Mouse (Mus musculus) embryonic fibroblast, embryonic 13.5 days (primary cell): ENCODE measurements around the gene Nubp2. TPM values are rescaled to one million over a fixed set of nuclear protein-coding genes. Genes with fewer than 3 reads are reported as not detected.
A peak's percentile ranks its signal among the peaks of the same experiment; 100 is the strongest.

ENCODE experiments used
- H3K27ac ChIP-seq: 2 replicates; pipeline ENCODE4 v1.5.1; 2012; ENCODE audit warnings: low read length, control low read depth, inconsistent platforms; ENCODE audit not compliant: insufficient read depth
- H3K4me1 ChIP-seq: 2 replicates; pipeline ENCODE4 v1.6.1; 2011; ENCODE audit warnings: low read length; ENCODE audit not compliant: control insufficient read depth, insufficient read depth
- H3K4me3 ChIP-seq: 2 replicates; pipeline ENCODE4 v1.5.1; 2011; ENCODE audit warnings: mild to moderate bottlenecking, control low read depth, low read length; ENCODE audit not compliant: insufficient read depth
- CTCF ChIP-seq: IDR thresholded peaks from 2 replicates; pipeline ENCODE4 v1.5.1; 2011; ENCODE audit warnings: mild to moderate bottlenecking, control low read depth, low read length, moderate library complexity, borderline replicate concordance; ENCODE audit not compliant: insufficient read depth
- POLR2A ChIP-seq: IDR thresholded peaks from 2 replicates; pipeline ENCODE4 v1.6.1; 2011; ENCODE audit warnings: low read depth, mild to moderate bottlenecking, control low read depth, low read length, moderate library complexity
- polyA plus RNA-seq: library from polyadenylated mRNA; stranded (reverse); fragments of >200 nt; gene quantifications from 2 replicates; pipeline ENCODE4 v1.2.4, GENCODE M21; 2011; ENCODE audit warnings: low read depth; ENCODE audit not compliant: missing spikeins, insufficient read length

The Nubp2 gene
- polyA plus RNA-seq, 1 experiment, result 22.2 TPM

- H3K4me3 ChIP-seq, result no peak overlapping the region
- H3K27ac ChIP-seq, result no peak overlapping the region
- H3K4me1 ChIP-seq, result no peaks in the 10 kb centered on the region; the same call in 1 of the 2 replicates
- TF ChIP-seq POLR2A, result no peak
- no peak for TF ChIP-seq CTCF
These were observed 12.3 kb downstream of the Nubp2 start for GRCm38 (mm10) chr17:24873695-24874404.

DNA sequence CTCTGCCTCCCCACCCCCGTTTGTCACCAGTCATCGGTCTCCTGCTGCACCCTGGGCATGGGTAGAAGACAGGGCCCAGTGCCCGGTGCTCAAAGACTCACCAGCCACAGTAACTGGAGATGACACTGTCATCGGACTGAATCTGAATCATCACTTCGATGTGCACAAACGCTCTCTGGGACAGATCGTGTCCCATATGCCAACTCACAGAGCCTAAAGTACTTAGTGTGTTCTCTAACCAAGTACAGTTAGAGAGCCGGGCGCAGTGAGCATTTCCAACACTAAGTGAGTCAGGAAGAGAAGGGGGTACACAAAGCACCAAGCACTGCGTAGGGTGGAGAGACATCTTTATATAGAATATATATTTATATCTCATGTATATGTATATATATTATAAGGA lies 18.2 kb downstream of the Nubp2 start:
- H3K27ac ChIP-seq, result no peak overlapping the region
- no peak overlapping the region for H3K4me3 ChIP-seq
- no peaks in the 10 kb centered on the region for H3K4me1 ChIP-seq
- TF ChIP-seq POLR2A (no peak), CTCF (no peak)

DNA sequence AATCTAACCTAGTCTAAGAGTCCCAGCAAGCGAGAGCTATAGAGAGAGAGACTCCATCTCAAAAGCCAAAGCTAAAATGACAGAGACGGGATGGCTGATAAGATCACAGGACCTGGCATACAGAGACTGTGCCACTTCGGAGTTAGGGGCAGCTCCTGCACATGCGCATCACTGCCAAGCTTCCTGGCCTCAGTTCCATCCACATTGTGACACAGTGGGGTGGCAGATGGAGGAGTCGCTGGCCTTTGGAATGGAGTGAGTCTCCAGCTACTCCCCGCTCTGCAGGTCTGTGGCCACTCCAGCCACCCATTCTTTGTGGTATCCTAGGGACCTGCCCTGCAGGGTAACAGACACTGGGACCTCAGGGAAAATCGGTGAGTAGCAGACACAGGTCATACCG lies 20.4 kb downstream of the Nubp2 start, which contains the start of gene Igfals:
Igfals (plus strand) TSS at position 222 of the 400 bp plus-strand sequence.
- no peaks in the 10 kb centered on the region for H3K4me1 ChIP-seq
- no peak within 1 kb of the TSS for H3K27ac ChIP-seq
- no peak within 1 kb of the TSS for H3K4me3 ChIP-seq
- TF ChIP-seq CTCF, result no peak
- no peak for TF ChIP-seq POLR2A

GRCm38 (mm10) chr17:24861785-24862184 lies 24.4 kb downstream of the Nubp2 start:
- Histone ChIP-seq H3K4me1 (no peaks in the 10 kb centered on the region), H3K27ac (no peak overlapping the region), H3K4me3 (no peak overlapping the region)
- no peak for TF ChIP-seq POLR2A
- TF ChIP-seq CTCF, result no peak

DNA sequence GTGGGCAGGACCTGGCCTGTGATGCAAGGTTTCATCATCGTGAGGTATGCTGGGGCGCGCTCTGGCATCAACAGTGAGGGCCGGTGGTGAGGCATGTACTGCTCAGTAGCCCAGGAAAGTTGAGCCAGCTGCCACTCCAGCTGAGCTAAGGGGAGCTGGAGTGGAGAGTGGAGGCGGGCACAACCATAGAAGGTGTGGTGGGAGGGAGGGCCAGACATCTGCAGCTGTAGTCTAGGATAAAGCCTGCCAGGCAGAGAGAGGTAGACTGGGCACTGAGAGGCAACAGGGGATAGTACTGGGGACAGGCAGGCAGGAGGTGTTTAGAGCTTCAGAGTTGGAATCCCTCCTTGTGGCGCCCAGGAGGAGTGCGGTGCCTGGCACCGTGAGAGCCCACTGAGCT lies 26.1 kb downstream of the Nubp2 start:
- H3K4me1 ChIP-seq, result peaks cover 10% of the 10 kb centered on the region; the same call in 1 of the 2 replicates
- TF ChIP-seq POLR2A (no peak), CTCF (no peak)
- no peak overlapping the region for H3K27ac ChIP-seq
- H3K4me3 ChIP-seq, result no peak overlapping the region

DNA sequence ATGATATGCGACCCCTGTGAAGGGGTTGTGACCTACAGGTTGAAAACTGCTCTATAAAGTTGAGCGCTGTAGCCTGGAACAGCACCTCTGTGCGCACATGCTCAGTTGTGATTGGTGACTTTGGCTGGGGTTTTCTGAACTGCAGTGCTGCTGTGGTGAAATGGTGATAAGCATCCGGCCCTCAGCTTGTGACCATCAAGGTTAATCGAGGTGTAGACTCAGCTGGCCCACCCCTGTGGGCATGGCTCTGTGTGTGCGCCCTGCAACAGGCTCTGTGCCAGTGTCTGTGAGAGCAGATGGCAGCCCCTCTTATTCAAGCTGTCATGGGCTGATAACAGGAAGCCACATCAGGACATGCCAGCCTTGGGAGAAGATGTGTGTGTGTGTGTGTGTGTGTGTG lies 27.2 kb downstream of the Nubp2 start:
- Histone ChIP-seq H3K27ac (no peak overlapping the region), H3K4me1 (peaks cover 10% of the 10 kb centered on the region; the same call in 1 of the 2 replicates), H3K4me3 (no peak overlapping the region)
- TF ChIP-seq POLR2A (no peak), CTCF (no peak)

GRCm38 (mm10) chr17:24857831-24858470 lies 28.2 kb downstream of the Nubp2 start:
- H3K27ac ChIP-seq, result no peak overlapping the region
- no peak for TF ChIP-seq POLR2A
- TF ChIP-seq CTCF, result no peak
- H3K4me1 ChIP-seq, result peaks cover 10% of the 10 kb centered on the region; the same call in 1 of the 2 replicates
- no peak overlapping the region for H3K4me3 ChIP-seq

GRCm38 (mm10) chr17:24856589-24856988 lies 29.6 kb downstream of the Nubp2 start:
- no peak overlapping the region for H3K27ac ChIP-seq
- H3K4me3 ChIP-seq, result no peak overlapping the region
- H3K4me1 ChIP-seq, result peaks cover 10% of the 10 kb centered on the region; the same call in 1 of the 2 replicates
- no peak for TF ChIP-seq POLR2A
- TF ChIP-seq CTCF, result no peak

GRCm38 (mm10) chr17:24855838-24856464 lies 30.2 kb downstream of the Nubp2 start:
- H3K4me3 ChIP-seq, result no peak overlapping the region
- no peak for TF ChIP-seq CTCF
- no peak; the same call in 1 of the 2 replicates for TF ChIP-seq POLR2A
- H3K27ac ChIP-seq, result peak overlapping the region; percentile 23; the same call in 1 of the 2 replicates
- peaks cover 10% of the 10 kb centered on the region; the same call in 1 of the 2 replicates for H3K4me1 ChIP-seq
